Mouse (Mus musculus): ENCODE results near the gene Ube2e3.

DNA sequence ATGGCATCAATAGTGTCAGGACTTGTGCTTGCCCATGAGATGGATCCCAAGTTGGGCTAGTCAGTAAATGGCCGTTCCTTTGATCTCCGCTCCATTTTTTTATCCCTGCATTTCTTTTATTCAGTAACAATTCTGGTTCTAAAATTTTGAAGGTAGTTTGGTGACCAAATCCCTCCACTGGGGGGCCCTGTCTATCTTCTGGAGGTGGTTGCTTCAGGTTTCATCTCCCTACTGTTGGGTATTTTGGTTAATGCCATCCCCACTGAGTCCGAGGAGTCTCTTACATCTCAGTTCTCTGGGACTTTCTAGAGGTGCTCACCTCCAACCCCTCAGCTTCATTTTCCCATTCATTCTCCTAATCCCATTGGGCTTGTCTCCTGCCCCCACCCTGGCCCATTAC lies 38.0 kb upstream of the Ube2e3 start:
- TF ChIP-seq POLR2A (IDR thresholded peaks at IDR 0.05; ENCODE audit: insufficient read length, low read depth), result no peak
- TF ChIP-seq MAX (IDR thresholded peaks at IDR 0.05; ENCODE audit: low read depth), result no peak
- no peak for TF ChIP-seq USF1 (IDR thresholded peaks at IDR 0.05; ENCODE audit: low read depth)
- no peak for TF ChIP-seq E2F4 (IDR thresholded peaks at IDR 0.05; ENCODE audit: insufficient read depth)
- no peak for TF ChIP-seq CEBPB (IDR thresholded peaks at IDR 0.05; ENCODE audit: insufficient read depth, poor library complexity, severe bottlenecking)
- no peak for TF ChIP-seq MYOD1 (IDR thresholded peaks at IDR 0.05; ENCODE audit: control insufficient read depth in 1 of 3, insufficient read length in 2 of 3, low read depth in 2 of 3)
- no peak for TF ChIP-seq MYOG (IDR thresholded peaks at IDR 0.05; ENCODE audit: control insufficient read depth in 1 of 3, insufficient read depth in 1 of 3, insufficient read length in 2 of 3, low read depth in 2 of 3)
- TF ChIP-seq TCF3 (IDR thresholded peaks at IDR 0.05; ENCODE audit: insufficient read length, low read depth), result no peak
- no peak for TF ChIP-seq POLR2AphosphoS2 (IDR thresholded peaks at IDR 0.05; ENCODE audit: insufficient read length, low read depth)
- no peak for TF ChIP-seq SRF (IDR thresholded peaks at IDR 0.05; ENCODE audit: control insufficient read depth, insufficient read length, low read depth)
- no peak for TF ChIP-seq TCF12 (IDR thresholded peaks at IDR 0.05; ENCODE audit: insufficient read depth, poor library complexity, severe bottlenecking)
- TF ChIP-seq REST (IDR thresholded peaks at IDR 0.05; ENCODE audit: insufficient read depth, insufficient read length), result no peak
